In the genomic region with DNA sequence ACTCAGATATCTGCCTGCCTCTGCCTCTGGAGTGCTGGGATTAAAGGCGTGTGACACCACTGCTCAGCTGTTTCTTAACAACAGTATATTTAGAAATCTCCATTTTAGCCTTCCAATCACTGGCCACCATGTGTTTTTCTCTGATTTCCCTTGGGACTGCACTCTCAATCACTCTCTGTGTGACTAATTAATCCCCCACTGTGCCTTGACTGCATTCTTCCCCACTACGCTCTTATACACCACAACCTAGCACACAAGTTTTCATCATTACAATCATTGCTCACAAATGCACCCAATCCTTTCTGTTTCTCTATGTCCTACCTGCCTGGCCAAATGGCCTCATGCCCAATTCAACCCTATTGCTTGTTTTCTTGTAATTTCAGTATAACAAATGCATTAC, we compare ENCODE assay signal across 28 mouse cellular contexts. TPM values are rescaled to one million over a fixed set of nuclear protein-coding genes. Genes with fewer than 3 reads are reported as not detected.
"Had no signal": no experiment of that assay in that cellular context is flagged by ENCODE, and none has a peak within 500 bp of the region (broad histone marks: within the 10 kb centered on the region; RNA-seq: fewer than 3 reads in every experiment).

No protein-coding gene starts in this region.

- H3K36me3 ChIP-seq: intestine, embryonic 15.5 days; kidney, embryonic 15.5 days; limb, embryonic 12.5 days; limb, embryonic 15.5 days; liver, embryonic 12.5 days; liver, embryonic 15.5 days; lung, embryonic 15.5 days; midbrain, embryonic 12.5 days; stomach, embryonic 15.5 days had no signal

- H3K9ac ChIP-seq: intestine, embryonic 15.5 days; kidney, embryonic 15.5 days; limb, embryonic 12.5 days; limb, embryonic 15.5 days; liver, embryonic 12.5 days; liver, embryonic 15.5 days; lung, embryonic 15.5 days; midbrain, embryonic 12.5 days; stomach, embryonic 15.5 days had no signal

- DNase-seq: kidney, adult 11 months; kidney, adult 8-10 months; kidney, postnatal 10 days; kidney, postnatal 36 days; left cerebral cortex, postnatal 4 days; lung, adult 18-20 months; lung, postnatal 10 days; lung, postnatal 36 days; right cerebral cortex, adult 18-20 months; right cerebral cortex, postnatal 25 days; spleen, adult 18-20 months; thymus, postnatal 25 days had no signal

- H3K4me2 ChIP-seq: intestine, embryonic 15.5 days; kidney, embryonic 15.5 days; limb, embryonic 12.5 days; limb, embryonic 15.5 days; liver, embryonic 12.5 days; liver, embryonic 15.5 days; lung, embryonic 15.5 days; midbrain, embryonic 12.5 days; stomach, embryonic 15.5 days had no signal

- H3K9me3 ChIP-seq: intestine, embryonic 15.5 days; kidney, embryonic 15.5 days; limb, embryonic 12.5 days; limb, embryonic 15.5 days; liver, embryonic 12.5 days; liver, embryonic 15.5 days; lung, embryonic 15.5 days; megakaryocyte, embryonic 14.5 days; midbrain, embryonic 12.5 days; stomach, embryonic 15.5 days had no signal

- H3K4me3 ChIP-seq: intestine, embryonic 15.5 days; kidney, embryonic 15.5 days; limb, embryonic 12.5 days; limb, embryonic 15.5 days; liver, embryonic 12.5 days; liver, embryonic 15.5 days; lung, embryonic 15.5 days; megakaryocyte, embryonic 14.5 days; midbrain, embryonic 12.5 days; myocyte; stomach, embryonic 15.5 days had no signal

- H3K27me3 ChIP-seq: intestine, embryonic 15.5 days; kidney, embryonic 15.5 days; limb, embryonic 12.5 days; limb, embryonic 15.5 days; liver, embryonic 12.5 days; liver, embryonic 15.5 days; lung, embryonic 15.5 days; megakaryocyte, embryonic 14.5 days; midbrain, embryonic 12.5 days; stomach, embryonic 15.5 days had no signal

- H3K27ac ChIP-seq: intestine, embryonic 15.5 days; kidney, embryonic 15.5 days; limb, embryonic 12.5 days; limb, embryonic 15.5 days; liver, embryonic 12.5 days; liver, embryonic 15.5 days; lung, embryonic 15.5 days; midbrain, embryonic 12.5 days; stomach, embryonic 15.5 days had no signal

- ATAC-seq: intestine, embryonic 15.5 days; liver, embryonic 12.5 days; midbrain, embryonic 16.5 days had no signal

- H3K4me1 ChIP-seq: intestine, embryonic 15.5 days; kidney, embryonic 15.5 days; limb, embryonic 12.5 days; limb, embryonic 15.5 days; liver, embryonic 12.5 days; liver, embryonic 15.5 days; lung, embryonic 15.5 days; megakaryocyte, embryonic 14.5 days; midbrain, embryonic 12.5 days; stomach, embryonic 15.5 days had no signal

RNA-seq across cellular contexts. Expression of gene Csnka2ip, which starts 43.7 kb away (rescaled TPM):
- total RNA-seq: monocyte, adult 5-6 weeks had no signal
- polyA plus RNA-seq: kidney, embryonic 15.5 days; limb, embryonic 12.5 days; limb, embryonic 15.5 days; liver, embryonic 12.5 days; liver, embryonic 15.5 days; lung, embryonic 15.5 days; midbrain, embryonic 12.5 days; midbrain, embryonic 16.5 days; myocyte; neural tube, embryonic 11.5 days; stomach, embryonic 15.5 days; thymus, postnatal 0 days; urinary bladder, adult 2 months had no signal
